Mouse (Mus musculus) right cerebral cortex, adult 18-20 months (tissue): ENCODE data around the gene Sorcs2.
"Not testable (repeated sequence)": the region's sequence is repeated elsewhere in the genome, so short reads cannot be mapped to it uniquely, and the experiment has no call there.

ENCODE experiments used
- DNase-seq: peaks from one replicate; pipeline ENCODE4 v3.0.0; 2022; ENCODE audit warnings: mixed read lengths

Gene Sorcs2

GRCm38 (mm10) chr5:36297246-36297645, 100.7 kb downstream of the Sorcs2 start:
- DNase-seq: no peak

- no peak for DNase-seq
Observed at GRCm38 (mm10) chr5:36293109-36293900, 104.6 kb downstream of the Sorcs2 start.

GRCm38 (mm10) chr5:36292321-36292720, 105.6 kb downstream of the Sorcs2 start:
- no peak for DNase-seq

GRCm38 (mm10) chr5:36291191-36291590, 106.7 kb downstream of the Sorcs2 start:
- DNase-seq: no peak

GRCm38 (mm10) chr5:36285405-36285804, 112.5 kb downstream of the Sorcs2 start:
- peak; percentile 64 for DNase-seq

GRCm38 (mm10) chr5:36279896-36280295, 118.0 kb downstream of the Sorcs2 start:
- DNase-seq: no peak

GRCm38 (mm10) chr5:36274684-36275394, 123.1 kb downstream of the Sorcs2 start:
- no peak for DNase-seq

GRCm38 (mm10) chr5:36267194-36267769, 130.7 kb downstream of the Sorcs2 start:
- no peak for DNase-seq

- peak; percentile 33 for DNase-seq
Observed at GRCm38 (mm10) chr5:36260862-36261261, 137.1 kb downstream of the Sorcs2 start.

- DNase-seq: no peak
Observed at GRCm38 (mm10) chr5:36259691-36260124, 138.2 kb downstream of the Sorcs2 start.

GRCm38 (mm10) chr5:36258387-36259181, 139.4 kb downstream of the Sorcs2 start:
- peak; percentile 23 for DNase-seq

GRCm38 (mm10) chr5:36257008-36257407, 140.9 kb downstream of the Sorcs2 start:
- DNase-seq: no peak

GRCm38 (mm10) chr5:36254642-36255516, 143.1 kb downstream of the Sorcs2 start:
- DNase-seq: no peak

GRCm38 (mm10) chr5:36252746-36253504, 145.0 kb downstream of the Sorcs2 start:
- no peak for DNase-seq

- DNase-seq: no peak
Observed at GRCm38 (mm10) chr5:36248022-36248421, 149.9 kb downstream of the Sorcs2 start.

GRCm38 (mm10) chr5:36237526-36237925, 160.4 kb downstream of the Sorcs2 start:
- DNase-seq: not testable (repeated sequence)

GRCm38 (mm10) chr5:36230301-36230780, 167.6 kb downstream of the Sorcs2 start:
- DNase-seq: no peak

- no peak for DNase-seq
Observed at GRCm38 (mm10) chr5:36228405-36229370, 169.3 kb downstream of the Sorcs2 start.

GRCm38 (mm10) chr5:36226296-36226695, 171.6 kb downstream of the Sorcs2 start:
- peak; percentile 83 for DNase-seq

- no peak for DNase-seq
Observed at GRCm38 (mm10) chr5:36225855-36226254, 172.1 kb downstream of the Sorcs2 start.
